Mouse (Mus musculus): ENCODE data around the gene Rnf185. TPM values are rescaled to one million over a fixed set of nuclear protein-coding genes. Genes with fewer than 3 reads are reported as not detected.

The Rnf185 gene
- polyA plus RNA-seq, 1 experiment from 2014 or later = 48.1 TPM

DNA sequence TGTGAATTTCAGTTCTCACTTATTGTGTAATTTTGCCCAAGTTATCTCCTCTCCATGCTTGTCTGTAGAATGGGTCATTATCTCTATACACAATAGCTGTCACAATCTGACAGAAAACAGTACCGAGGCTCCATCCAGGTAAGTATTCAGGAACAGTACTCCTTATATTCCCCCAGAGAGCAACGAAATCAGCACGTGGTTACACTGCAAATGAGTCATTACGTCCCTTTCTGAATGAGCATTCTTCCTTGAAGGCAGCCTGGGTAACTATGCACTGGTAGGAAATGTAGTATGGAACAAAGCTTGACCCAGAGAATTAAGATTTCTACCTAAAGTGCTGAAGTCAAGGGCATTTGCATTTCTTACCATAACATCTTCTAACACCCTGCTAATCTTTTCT is 9.5 kb downstream of the Rnf185 start:
- Histone ChIP-seq H3K4me3 (ENCODE audit: low read depth, low read length) (no peak overlapping the region), H3K27ac (replicated peaks; ENCODE audit: low read depth, low read length) (no peak overlapping the region), H3K9ac (replicated peaks; ENCODE audit: low read length) (no peak overlapping the region), H3K36me3 (replicated peaks; ENCODE audit: control insufficient read depth, insufficient read depth, low read depth, low read length) (no peaks in the 10 kb centered on the region), H3K4me2 (ENCODE audit: low read depth, low read length) (no peak overlapping the region), H3K27me3 (ENCODE audit: control insufficient read depth, insufficient read depth, low read length) (no peaks in the 10 kb centered on the region), H3K9me3 (replicated peaks; ENCODE audit: control insufficient read depth, low read length) (no peaks in the 10 kb centered on the region), H3K4me1 (ENCODE audit: control insufficient read depth, insufficient read depth, low read length) (no peaks in the 10 kb centered on the region)
- 78% methylated on average over 4 of the region's 4 CpGs for WGBS
- no peak for DNase-seq (ENCODE audit: low spot score)
- ATAC-seq (replicated peaks; ENCODE audit: insufficient number of reproducible peaks, low FRiP score, low TSS enrichment, low read depth) = no peak

GRCm38 (mm10) chr11:3441696-3442443 is 10.3 kb downstream of the Rnf185 start:
- no peak for DNase-seq (ENCODE audit: low spot score)
- ATAC-seq (replicated peaks; ENCODE audit: insufficient number of reproducible peaks, low FRiP score, low TSS enrichment, low read depth) = no peak
- H3K9me3 ChIP-seq (replicated peaks; ENCODE audit: control insufficient read depth, low read length) = no peaks in the 10 kb centered on the region
- H3K4me3 ChIP-seq (ENCODE audit: low read depth, low read length) = no peak overlapping the region
- H3K4me1 ChIP-seq (ENCODE audit: control insufficient read depth, insufficient read depth, low read length) = no peaks in the 10 kb centered on the region
- H3K4me2 ChIP-seq (ENCODE audit: low read depth, low read length) = no peak overlapping the region
- no peaks in the 10 kb centered on the region for H3K36me3 ChIP-seq (replicated peaks; ENCODE audit: control insufficient read depth, insufficient read depth, low read depth, low read length)
- H3K27me3 ChIP-seq (ENCODE audit: control insufficient read depth, insufficient read depth, low read length) = no peaks in the 10 kb centered on the region
- H3K27ac ChIP-seq (replicated peaks; ENCODE audit: low read depth, low read length) = no peak overlapping the region
- H3K9ac ChIP-seq (replicated peaks; ENCODE audit: low read length) = no peak overlapping the region

DNA sequence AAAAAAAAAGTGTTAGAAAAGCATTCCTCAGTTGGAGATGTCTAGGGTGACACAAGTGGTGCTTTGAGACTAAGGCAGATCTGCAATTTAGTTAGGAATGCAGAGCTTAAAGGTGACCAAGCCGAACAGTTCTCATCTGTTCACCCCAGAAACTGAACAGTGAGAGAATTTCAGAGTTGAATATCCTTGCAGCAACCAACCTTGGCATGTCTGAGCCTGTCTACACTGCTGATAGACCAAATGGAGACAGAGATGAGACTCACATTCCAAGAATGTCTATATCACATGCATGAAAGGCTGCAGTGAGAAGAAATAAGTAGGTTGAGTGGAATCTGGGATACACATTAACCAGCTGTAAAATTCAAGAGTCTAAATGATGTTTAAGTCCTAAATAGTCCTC is 14.5 kb downstream of the Rnf185 start:
- Histone ChIP-seq H3K27ac (replicated peaks; ENCODE audit: low read depth, low read length) (no peak overlapping the region), H3K9me3 (replicated peaks; ENCODE audit: control insufficient read depth, low read length) (no peaks in the 10 kb centered on the region), H3K36me3 (replicated peaks; ENCODE audit: control insufficient read depth, insufficient read depth, low read depth, low read length) (no peaks in the 10 kb centered on the region), H3K4me2 (ENCODE audit: low read depth, low read length) (no peak overlapping the region), H3K27me3 (ENCODE audit: control insufficient read depth, insufficient read depth, low read length) (no peaks in the 10 kb centered on the region), H3K4me3 (ENCODE audit: low read depth, low read length) (no peak overlapping the region), H3K9ac (replicated peaks; ENCODE audit: low read length) (no peak overlapping the region), H3K4me1 (ENCODE audit: control insufficient read depth, insufficient read depth, low read length) (no peaks in the 10 kb centered on the region)
- 85% methylated on average over 1 of the region's 1 CpGs for WGBS
- ATAC-seq (replicated peaks; ENCODE audit: insufficient number of reproducible peaks, low FRiP score, low TSS enrichment, low read depth) (no peak), DNase-seq (ENCODE audit: low spot score) (no peak)

DNA sequence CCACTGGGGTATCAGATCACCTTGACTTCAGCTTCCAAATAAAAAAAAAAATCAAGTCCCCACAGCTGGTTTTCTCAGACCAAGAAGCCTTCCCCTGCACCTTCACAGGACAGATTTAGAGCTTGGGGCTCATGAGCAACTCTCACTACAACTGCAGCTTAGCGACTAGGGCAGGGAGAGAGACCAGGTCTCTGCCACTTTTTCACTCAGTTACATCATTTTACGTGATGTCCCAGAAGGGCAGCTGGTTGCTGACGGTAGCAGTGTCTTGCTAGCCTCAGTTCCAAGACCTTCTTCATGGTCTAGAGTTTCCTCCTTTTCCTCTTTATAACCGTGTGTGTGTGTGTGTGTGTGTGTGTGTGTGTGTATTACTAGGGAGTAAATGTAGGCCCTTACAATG is 18.4 kb downstream of the Rnf185 start:
- WGBS = 79% methylated on average over 4 of the region's 4 CpGs

GRCm38 (mm10) chr11:3431976-3432603 is 20.1 kb downstream of the Rnf185 start:
- ATAC-seq (replicated peaks; ENCODE audit: insufficient number of reproducible peaks, low FRiP score, low TSS enrichment, low read depth) (no peak), DNase-seq (ENCODE audit: low spot score) (no peak)
- no peak overlapping the region for H3K4me2 ChIP-seq (ENCODE audit: low read depth, low read length)
- H3K9ac ChIP-seq (replicated peaks; ENCODE audit: low read length) = no peak overlapping the region
- no peaks in the 10 kb centered on the region for H3K27me3 ChIP-seq (ENCODE audit: control insufficient read depth, insufficient read depth, low read length)
- no peaks in the 10 kb centered on the region for H3K4me1 ChIP-seq (ENCODE audit: control insufficient read depth, insufficient read depth, low read length)
- no peaks in the 10 kb centered on the region for H3K9me3 ChIP-seq (replicated peaks; ENCODE audit: control insufficient read depth, low read length)
- WGBS = 93% methylated on average over 6 of the region's 6 CpGs
- H3K36me3 ChIP-seq (replicated peaks; ENCODE audit: control insufficient read depth, insufficient read depth, low read depth, low read length) = no peaks in the 10 kb centered on the region
- no peak overlapping the region for H3K27ac ChIP-seq (replicated peaks; ENCODE audit: low read depth, low read length)
- no peak overlapping the region for H3K4me3 ChIP-seq (ENCODE audit: low read depth, low read length)

More for the DNA sequence above, 18.4 kb downstream of the Rnf185 start:
- Histone ChIP-seq H3K27ac (replicated peaks; ENCODE audit: low read depth, low read length) (no peak overlapping the region), H3K4me3 (ENCODE audit: low read depth, low read length) (no peak overlapping the region), H3K4me1 (ENCODE audit: control insufficient read depth, insufficient read depth, low read length) (no peaks in the 10 kb centered on the region), H3K36me3 (replicated peaks; ENCODE audit: control insufficient read depth, insufficient read depth, low read depth, low read length) (no peaks in the 10 kb centered on the region), H3K9me3 (replicated peaks; ENCODE audit: control insufficient read depth, low read length) (no peaks in the 10 kb centered on the region), H3K4me2 (ENCODE audit: low read depth, low read length) (no peak overlapping the region), H3K9ac (replicated peaks; ENCODE audit: low read length) (no peak overlapping the region), H3K27me3 (ENCODE audit: control insufficient read depth, insufficient read depth, low read length) (no peaks in the 10 kb centered on the region)
- no peak for ATAC-seq (replicated peaks; ENCODE audit: insufficient number of reproducible peaks, low FRiP score, low TSS enrichment, low read depth)
- no peak for DNase-seq (ENCODE audit: low spot score)

GRCm38 (mm10) chr11:3431515-3431914 is 20.6 kb downstream of the Rnf185 start:
- no peaks in the 10 kb centered on the region for H3K36me3 ChIP-seq (replicated peaks; ENCODE audit: control insufficient read depth, insufficient read depth, low read depth, low read length)
- ATAC-seq (replicated peaks; ENCODE audit: insufficient number of reproducible peaks, low FRiP score, low TSS enrichment, low read depth) = no peak
- 88% methylated on average over 3 of the region's 3 CpGs for WGBS

DNA sequence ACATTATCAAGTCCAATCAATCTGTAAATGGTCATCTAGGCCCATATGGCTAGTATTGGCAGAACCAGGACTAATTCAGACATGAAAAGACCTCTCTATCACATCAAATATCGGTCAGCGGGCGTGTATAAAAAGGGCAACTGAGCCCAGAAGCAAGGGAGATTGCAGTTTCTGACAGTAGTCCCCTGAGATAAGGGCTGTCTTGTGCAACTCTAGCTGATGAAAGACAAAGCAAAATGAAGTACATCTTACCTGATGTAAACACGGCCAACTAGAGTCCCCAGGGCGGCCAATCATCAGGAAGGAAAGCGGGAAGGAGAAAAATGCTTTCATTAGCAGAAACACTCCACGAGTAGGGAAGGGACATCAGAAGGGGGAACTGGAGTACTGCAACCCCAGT is 23.5 kb downstream of the Rnf185 start:
- 0 out of 2 replicates have a peak, but pooled peaks cover 2% of the 10 kb centered on the region for H3K36me3 ChIP-seq (replicated peaks; ENCODE audit: control insufficient read depth, insufficient read depth, low read depth, low read length)
- no peaks in the 10 kb centered on the region for H3K9me3 ChIP-seq (replicated peaks; ENCODE audit: control insufficient read depth, low read length)
- ATAC-seq (replicated peaks; ENCODE audit: insufficient number of reproducible peaks, low FRiP score, low TSS enrichment, low read depth) (no peak), DNase-seq (ENCODE audit: low spot score) (no peak)
- H3K9ac ChIP-seq (replicated peaks; ENCODE audit: low read length) = no peak overlapping the region
- WGBS = 79% methylated on average over 7 of the region's 7 CpGs
- H3K27ac ChIP-seq (replicated peaks; ENCODE audit: low read depth, low read length) = no peak overlapping the region
- H3K27me3 ChIP-seq (ENCODE audit: control insufficient read depth, insufficient read depth, low read length) = no peaks in the 10 kb centered on the region
- no peak overlapping the region for H3K4me3 ChIP-seq (ENCODE audit: low read depth, low read length)
- no peak overlapping the region for H3K4me2 ChIP-seq (ENCODE audit: low read depth, low read length)
- H3K4me1 ChIP-seq (ENCODE audit: control insufficient read depth, insufficient read depth, low read length) = no peaks in the 10 kb centered on the region

More at GRCm38 (mm10) chr11:3431515-3431914, 20.6 kb downstream of the Rnf185 start:
- DNase-seq (ENCODE audit: low spot score) = no peak
- Histone ChIP-seq H3K27ac (replicated peaks; ENCODE audit: low read depth, low read length) (no peak overlapping the region), H3K4me1 (ENCODE audit: control insufficient read depth, insufficient read depth, low read length) (no peaks in the 10 kb centered on the region), H3K27me3 (ENCODE audit: control insufficient read depth, insufficient read depth, low read length) (no peaks in the 10 kb centered on the region), H3K4me3 (ENCODE audit: low read depth, low read length) (no peak overlapping the region), H3K4me2 (ENCODE audit: low read depth, low read length) (no peak overlapping the region), H3K9ac (replicated peaks; ENCODE audit: low read length) (no peak overlapping the region), H3K9me3 (replicated peaks; ENCODE audit: control insufficient read depth, low read length) (no peaks in the 10 kb centered on the region)

- Histone ChIP-seq H3K4me3 (ENCODE audit: low read depth, low read length) (no peak overlapping the region), H3K27ac (replicated peaks; ENCODE audit: low read depth, low read length) (no peak overlapping the region), H3K4me1 (ENCODE audit: control insufficient read depth, insufficient read depth, low read length) (no peaks in the 10 kb centered on the region), H3K27me3 (ENCODE audit: control insufficient read depth, insufficient read depth, low read length) (no peaks in the 10 kb centered on the region), H3K36me3 (replicated peaks; ENCODE audit: control insufficient read depth, insufficient read depth, low read depth, low read length) (peaks cover 2% of the 10 kb centered on the region; the same call in 1 of the 2 replicates), H3K4me2 (ENCODE audit: low read depth, low read length) (no peak overlapping the region), H3K9ac (replicated peaks; ENCODE audit: low read length) (no peak overlapping the region), H3K9me3 (replicated peaks; ENCODE audit: control insufficient read depth, low read length) (no peaks in the 10 kb centered on the region)
- no peak for DNase-seq (ENCODE audit: low spot score)
- ATAC-seq (replicated peaks; ENCODE audit: insufficient number of reproducible peaks, low FRiP score, low TSS enrichment, low read depth) = no peak
- WGBS = 81% methylated on average over 3 of the region's 3 CpGs
Observed at GRCm38 (mm10) chr11:3427697-3428230, 24.4 kb downstream of the Rnf185 start.
